Mouse (Mus musculus): ENCODE measurements around the gene Idh3a. TPM values are rescaled to one million over a fixed set of nuclear protein-coding genes. Genes with fewer than 3 reads are reported as not detected.

Idh3a gene
- polyA plus RNA-seq, 1 experiment from 2014 or later, result 104 TPM

DNA sequence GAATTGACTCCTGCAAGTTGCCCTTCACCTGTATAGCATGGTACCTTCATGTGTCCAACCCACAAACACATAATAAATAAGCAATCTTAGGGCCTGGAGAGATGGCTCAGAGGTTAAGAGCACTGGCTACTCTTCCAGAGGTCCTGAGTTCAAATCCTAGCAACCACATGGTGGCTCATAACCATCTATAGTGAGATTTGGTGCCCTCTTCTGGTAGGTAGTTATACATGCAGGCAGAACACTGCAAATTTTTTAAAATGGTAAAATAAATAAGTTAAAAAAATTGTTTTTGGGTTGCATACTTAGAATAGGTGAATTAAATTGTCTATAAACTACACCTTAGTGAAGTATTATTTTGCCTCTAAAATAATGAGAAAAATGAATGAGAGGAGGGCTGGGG lies 44.8 kb downstream of the Idh3a start:
- Histone ChIP-seq H3K9ac (replicated peaks) (no peak overlapping the region), H3K36me3 (no peaks in the 10 kb centered on the region), H3K4me2 (no peak overlapping the region), H3K4me3 (replicated peaks) (no peak overlapping the region), H3K27me3 (no peaks in the 10 kb centered on the region), H3K9me3 (no peaks in the 10 kb centered on the region), H3K27ac (no peak overlapping the region), H3K4me1 (replicated peaks) (no peaks in the 10 kb centered on the region)
- ATAC-seq (ENCODE audit: insufficient number of reproducible peaks, insufficient read depth, low FRiP score, low TSS enrichment, low read depth), result no peak

DNA sequence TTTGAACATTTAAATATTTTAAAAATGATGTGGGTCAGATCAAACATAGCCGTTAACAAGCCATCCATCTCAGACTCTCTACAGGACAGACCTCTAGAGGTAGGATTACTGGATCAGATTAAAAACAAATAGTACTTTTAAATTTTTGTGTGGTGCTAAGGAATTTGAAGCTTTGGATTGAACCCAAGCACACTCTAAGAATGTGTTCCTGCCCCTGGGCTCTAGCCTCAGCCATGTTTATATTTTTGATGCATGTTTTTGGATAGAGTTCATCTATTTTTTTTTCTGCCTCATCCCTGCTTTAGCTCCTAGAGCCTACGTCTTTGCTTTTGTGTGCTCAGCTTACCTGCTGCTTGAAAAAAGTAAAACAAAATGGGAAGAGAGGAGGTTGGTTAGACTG lies 47.3 kb downstream of the Idh3a start:
- H3K4me3 ChIP-seq (replicated peaks), result no peak overlapping the region
- 84% methylated on average over 2 of the region's 2 CpGs for WGBS
- no peaks in the 10 kb centered on the region for H3K9me3 ChIP-seq
- ATAC-seq (ENCODE audit: insufficient number of reproducible peaks, insufficient read depth, low FRiP score, low TSS enrichment, low read depth), result no peak
- H3K36me3 ChIP-seq, result no peaks in the 10 kb centered on the region
- no peak overlapping the region for H3K9ac ChIP-seq (replicated peaks)
- no peaks in the 10 kb centered on the region for H3K27me3 ChIP-seq
- H3K27ac ChIP-seq, result no peak overlapping the region
- no peak overlapping the region for H3K4me2 ChIP-seq
- H3K4me1 ChIP-seq (replicated peaks), result no peaks in the 10 kb centered on the region

DNA sequence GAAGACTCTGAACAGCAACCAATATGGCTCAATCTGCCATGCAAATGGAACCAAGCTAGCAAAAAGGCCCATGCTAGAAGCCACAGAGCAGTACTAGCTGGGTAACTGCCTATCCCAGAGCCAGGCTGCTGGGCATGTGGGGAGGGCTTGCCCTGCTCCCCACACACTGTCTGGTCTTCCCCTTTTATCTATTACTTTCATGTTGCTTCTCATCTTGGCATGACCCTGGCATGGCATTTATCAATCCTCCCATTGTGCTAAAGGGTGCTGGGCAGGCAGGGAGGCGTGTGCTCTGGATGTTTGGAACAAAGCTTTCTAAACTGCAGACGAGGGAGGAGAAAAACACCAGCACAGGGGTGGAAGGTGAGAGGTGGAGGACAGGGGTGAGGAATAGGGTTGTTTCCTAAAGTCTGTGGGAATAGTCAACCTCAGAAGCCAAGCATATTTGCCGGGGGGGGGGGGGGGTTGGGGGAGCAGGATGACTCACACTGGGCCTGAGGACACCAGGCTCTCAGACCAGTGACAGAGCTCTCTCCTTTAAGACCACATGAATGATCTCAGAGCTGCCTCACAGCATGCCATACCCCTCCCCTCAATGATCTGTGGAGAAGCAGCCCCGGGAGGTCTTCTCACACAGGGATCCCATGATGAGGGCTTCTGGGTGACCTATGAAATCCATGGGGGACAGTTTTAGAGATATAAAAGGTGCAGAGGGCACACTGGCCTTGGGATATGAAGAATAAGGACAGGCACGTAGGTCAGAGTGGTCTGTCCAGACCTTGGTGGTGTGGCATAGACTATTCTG lies 51.6 kb downstream of the Idh3a start:
- no peak overlapping the region for H3K9ac ChIP-seq (replicated peaks)
- H3K27me3 ChIP-seq, result no peaks in the 10 kb centered on the region
- no peak overlapping the region for H3K4me3 ChIP-seq (replicated peaks)
- no peaks in the 10 kb centered on the region for H3K36me3 ChIP-seq
- ATAC-seq (ENCODE audit: insufficient number of reproducible peaks, insufficient read depth, low FRiP score, low TSS enrichment, low read depth), result no peak
- no peak overlapping the region for H3K27ac ChIP-seq
- no peaks in the 10 kb centered on the region for H3K9me3 ChIP-seq
- no peaks in the 10 kb centered on the region for H3K4me1 ChIP-seq (replicated peaks)
- no peak overlapping the region for H3K4me2 ChIP-seq
- 62% methylated on average over 5 of the region's 5 CpGs for WGBS

DNA sequence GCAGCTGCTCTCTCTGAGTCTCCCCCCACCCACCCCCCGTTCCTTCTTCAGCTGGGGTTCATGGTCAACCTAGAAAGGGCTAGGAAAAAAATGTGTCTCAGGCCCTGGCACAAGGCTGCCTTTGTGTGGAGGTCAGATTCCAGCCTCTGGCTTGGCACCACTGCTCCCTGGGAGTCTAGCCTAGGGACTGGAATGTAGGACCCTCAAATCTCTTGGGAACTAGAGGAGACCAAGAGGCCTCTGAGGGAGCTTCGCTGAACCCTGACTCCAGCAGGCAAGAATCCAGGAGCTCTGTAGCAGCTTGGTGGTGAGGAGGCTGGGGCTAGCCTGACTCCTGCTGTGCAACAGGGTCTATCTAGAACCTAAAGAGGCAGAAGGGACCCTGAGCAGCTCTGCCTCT lies 53.1 kb downstream of the Idh3a start:
- no peak for ATAC-seq (ENCODE audit: insufficient number of reproducible peaks, insufficient read depth, low FRiP score, low TSS enrichment, low read depth)
- Histone ChIP-seq H3K9ac (replicated peaks) (no peak overlapping the region), H3K27me3 (no peaks in the 10 kb centered on the region), H3K27ac (no peak overlapping the region), H3K4me2 (no peak overlapping the region), H3K4me3 (replicated peaks) (no peak overlapping the region), H3K4me1 (replicated peaks) (no peaks in the 10 kb centered on the region), H3K36me3 (no peaks in the 10 kb centered on the region), H3K9me3 (no peaks in the 10 kb centered on the region)
- WGBS, result 64% methylated on average over 2 of the region's 2 CpGs

DNA sequence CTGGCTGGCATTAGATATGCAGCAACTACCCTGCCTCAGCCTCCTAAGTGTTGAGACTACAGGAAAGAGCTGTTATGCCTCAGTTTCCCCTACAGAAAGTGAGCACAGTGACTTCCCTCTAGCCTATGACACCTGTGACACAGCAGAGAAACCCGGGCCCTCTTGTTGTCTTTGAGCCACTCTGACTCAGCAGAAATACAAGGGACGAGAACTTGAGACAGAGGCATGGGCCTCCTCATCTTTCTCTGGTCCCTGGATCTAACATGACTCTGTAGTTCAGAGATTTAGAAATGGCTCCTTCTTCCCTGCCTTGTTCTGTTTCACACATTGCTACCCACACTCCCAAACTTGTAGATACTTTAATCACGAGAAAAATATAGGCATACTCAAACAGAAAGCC lies 55.4 kb downstream of the Idh3a start:
- 79% methylated on average over 3 of the region's 3 CpGs for WGBS

DNA sequence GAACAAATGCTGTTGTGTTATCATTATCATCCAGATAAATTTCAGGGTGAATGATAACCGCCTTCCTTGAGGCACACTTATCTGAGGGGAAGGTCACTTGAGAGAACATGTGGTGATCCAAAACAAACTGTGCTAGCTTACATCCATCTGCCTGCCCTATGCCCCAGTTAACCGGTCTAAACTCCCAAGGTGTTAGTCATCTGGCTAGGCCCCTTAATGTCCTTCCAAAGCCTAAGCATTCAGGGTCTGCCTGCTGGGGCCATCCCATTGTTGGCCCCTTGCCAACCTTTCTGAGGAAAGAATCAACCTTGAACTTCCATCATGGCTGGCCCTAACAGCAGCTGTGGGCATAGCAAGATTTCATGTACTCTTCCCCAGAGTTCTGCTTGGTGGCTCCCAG lies 56.0 kb downstream of the Idh3a start:
- Histone ChIP-seq H3K4me1 (replicated peaks) (no peaks in the 10 kb centered on the region), H3K9me3 (no peaks in the 10 kb centered on the region), H3K27ac (no peak overlapping the region), H3K9ac (replicated peaks) (no peak overlapping the region), H3K36me3 (no peaks in the 10 kb centered on the region), H3K27me3 (no peaks in the 10 kb centered on the region), H3K4me3 (replicated peaks) (no peak overlapping the region), H3K4me2 (no peak overlapping the region)
- WGBS, result 86% methylated on average over 2 of the region's 2 CpGs
- ATAC-seq (ENCODE audit: insufficient number of reproducible peaks, insufficient read depth, low FRiP score, low TSS enrichment, low read depth), result no peak

More for the DNA sequence above, 55.4 kb downstream of the Idh3a start:
- H3K27me3 ChIP-seq, result no peaks in the 10 kb centered on the region
- H3K9me3 ChIP-seq, result no peaks in the 10 kb centered on the region
- no peak overlapping the region for H3K4me2 ChIP-seq
- H3K9ac ChIP-seq (replicated peaks), result no peak overlapping the region
- ATAC-seq (ENCODE audit: insufficient number of reproducible peaks, insufficient read depth, low FRiP score, low TSS enrichment, low read depth), result no peak
- no peaks in the 10 kb centered on the region for H3K4me1 ChIP-seq (replicated peaks)
- H3K27ac ChIP-seq, result no peak overlapping the region
- no peak overlapping the region for H3K4me3 ChIP-seq (replicated peaks)
- no peaks in the 10 kb centered on the region for H3K36me3 ChIP-seq

DNA sequence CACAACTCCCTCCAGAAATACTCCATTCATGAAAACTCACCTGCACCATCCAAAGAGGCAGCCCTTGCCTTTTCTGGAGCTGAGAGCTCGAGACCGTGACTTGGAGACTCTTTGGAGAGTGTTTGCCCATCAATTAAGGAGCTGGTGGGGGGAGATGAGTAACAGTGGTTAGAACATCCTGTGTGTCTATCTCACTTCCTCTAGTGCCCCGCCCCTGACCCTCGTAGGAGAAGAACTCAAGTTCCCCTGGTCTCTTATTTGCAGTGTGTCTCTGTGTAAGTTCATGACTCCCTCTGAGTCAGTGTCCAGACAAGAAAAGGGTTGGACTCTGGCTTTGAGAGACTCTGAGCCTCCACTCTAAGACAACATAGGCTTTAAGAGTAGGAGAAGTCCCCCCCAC lies 56.4 kb downstream of the Idh3a start:
- no peak overlapping the region for H3K4me2 ChIP-seq
- no peak overlapping the region for H3K9ac ChIP-seq (replicated peaks)
- no peaks in the 10 kb centered on the region for H3K27me3 ChIP-seq
- H3K9me3 ChIP-seq, result no peaks in the 10 kb centered on the region
- H3K4me3 ChIP-seq (replicated peaks), result no peak overlapping the region
- H3K36me3 ChIP-seq, result no peaks in the 10 kb centered on the region
- H3K4me1 ChIP-seq (replicated peaks), result no peaks in the 10 kb centered on the region
- ATAC-seq (ENCODE audit: insufficient number of reproducible peaks, insufficient read depth, low FRiP score, low TSS enrichment, low read depth), result no peak
- WGBS, result 85% methylated on average over 4 of the region's 4 CpGs
- H3K27ac ChIP-seq, result no peak overlapping the region

DNA sequence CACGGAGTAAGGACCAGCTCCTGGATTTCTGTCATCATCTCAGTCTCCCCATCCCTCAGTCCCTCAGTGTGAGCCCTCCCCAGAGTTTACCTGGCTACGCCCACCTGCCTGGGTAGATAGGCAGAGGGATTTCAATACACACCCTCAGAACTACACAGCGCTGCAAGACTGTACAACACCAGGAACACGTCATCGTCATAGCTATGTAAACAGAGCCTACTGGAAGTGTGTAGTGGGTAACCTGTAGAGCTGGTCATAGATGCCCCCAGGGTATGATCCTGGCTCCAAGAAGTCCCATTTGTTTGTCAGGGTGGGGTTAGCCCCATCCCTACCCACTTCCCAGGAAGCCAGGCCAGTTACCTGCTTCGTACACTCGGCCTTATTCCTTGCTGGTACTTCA lies 57.0 kb downstream of the Idh3a start:
- Histone ChIP-seq H3K36me3 (no peaks in the 10 kb centered on the region), H3K27ac (no peak overlapping the region), H3K27me3 (no peaks in the 10 kb centered on the region), H3K9ac (replicated peaks) (no peak overlapping the region), H3K4me2 (no peak overlapping the region), H3K4me3 (replicated peaks) (no peak overlapping the region), H3K4me1 (replicated peaks) (no peaks in the 10 kb centered on the region), H3K9me3 (no peaks in the 10 kb centered on the region)
- WGBS, result 91% methylated on average over 7 of the region's 7 CpGs
- ATAC-seq (ENCODE audit: insufficient number of reproducible peaks, insufficient read depth, low FRiP score, low TSS enrichment, low read depth), result no peak

DNA sequence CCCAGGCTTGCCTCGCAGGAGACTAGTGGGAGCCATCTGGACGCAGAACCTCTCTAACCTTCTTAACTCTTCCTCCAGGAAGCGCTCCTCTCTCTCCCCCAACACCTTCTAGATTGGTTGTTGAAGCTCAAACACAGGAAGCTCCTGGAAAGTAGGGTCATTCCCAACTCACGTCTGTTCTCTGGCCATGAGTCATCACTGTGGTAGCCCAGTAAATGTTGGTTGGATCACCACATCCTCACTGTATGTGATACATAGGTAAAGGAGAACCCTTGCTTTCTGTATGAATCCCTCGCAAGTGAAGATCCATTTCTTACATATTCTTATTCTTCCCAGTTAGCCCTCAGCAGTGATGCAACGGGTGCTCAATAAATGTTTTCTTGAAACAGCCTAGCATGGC lies 59.4 kb downstream of the Idh3a start:
- no peak for ATAC-seq (ENCODE audit: insufficient number of reproducible peaks, insufficient read depth, low FRiP score, low TSS enrichment, low read depth)
- no peak overlapping the region for H3K27ac ChIP-seq
- H3K36me3 ChIP-seq, result no peaks in the 10 kb centered on the region
- WGBS, result 85% methylated on average over 6 of the region's 6 CpGs
- H3K4me1 ChIP-seq (replicated peaks), result no peaks in the 10 kb centered on the region
- no peak overlapping the region for H3K4me2 ChIP-seq
- no peaks in the 10 kb centered on the region for H3K9me3 ChIP-seq
- no peak overlapping the region for H3K9ac ChIP-seq (replicated peaks)
- H3K27me3 ChIP-seq, result no peaks in the 10 kb centered on the region
- H3K4me3 ChIP-seq (replicated peaks), result no peak overlapping the region

DNA sequence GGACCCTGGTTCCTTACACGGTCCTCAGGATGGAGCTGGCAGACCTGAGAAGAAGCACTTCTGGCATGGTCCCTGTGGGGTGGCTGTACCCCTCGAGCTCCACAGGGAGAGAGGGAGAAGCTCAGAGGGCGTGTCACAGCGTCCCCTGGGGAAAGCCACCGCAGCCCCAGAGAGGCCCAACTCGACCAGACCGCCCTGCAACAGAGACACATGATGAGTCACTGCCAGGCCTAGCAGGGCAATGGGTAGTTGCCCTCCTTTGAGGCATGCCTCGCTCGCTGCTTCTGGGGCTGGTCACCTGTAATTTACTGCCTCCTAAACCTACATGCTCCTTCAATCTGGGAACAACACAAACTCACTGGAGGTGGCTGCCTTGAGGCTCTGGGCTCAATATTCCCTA lies 60.1 kb downstream of the Idh3a start:
- 73% methylated on average over 9 of the region's 9 CpGs for WGBS

DNA sequence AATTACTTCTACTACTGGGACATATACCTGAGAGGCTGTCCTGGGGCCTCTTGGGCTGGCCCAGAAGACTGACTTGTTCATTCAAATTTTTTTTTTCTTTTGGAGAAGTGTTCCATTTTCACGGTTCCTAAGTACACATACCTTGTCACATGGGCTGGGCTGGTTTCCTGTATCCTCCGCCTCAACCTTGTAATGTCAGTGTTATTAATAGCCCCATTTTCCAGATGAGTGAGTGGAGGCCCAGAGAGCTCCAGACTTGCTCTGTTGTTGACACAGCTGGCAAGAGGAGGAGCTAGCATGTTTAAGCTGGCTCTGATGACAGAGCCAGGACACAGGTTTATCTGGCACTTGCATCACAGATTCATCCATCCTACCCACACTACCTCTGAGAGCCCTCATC lies 61.3 kb downstream of the Idh3a start:
- H3K4me1 ChIP-seq (replicated peaks), result no peaks in the 10 kb centered on the region
- H3K27me3 ChIP-seq, result no peaks in the 10 kb centered on the region
- no peaks in the 10 kb centered on the region for H3K36me3 ChIP-seq
- no peak overlapping the region for H3K4me3 ChIP-seq (replicated peaks)
- H3K4me2 ChIP-seq, result no peak overlapping the region
- no peaks in the 10 kb centered on the region for H3K9me3 ChIP-seq
- no peak overlapping the region for H3K9ac ChIP-seq (replicated peaks)
- H3K27ac ChIP-seq, result no peak overlapping the region
- no peak for ATAC-seq (ENCODE audit: insufficient number of reproducible peaks, insufficient read depth, low FRiP score, low TSS enrichment, low read depth)
- 73% methylated on average over 2 of the region's 2 CpGs for WGBS

More for the DNA sequence above, 60.1 kb downstream of the Idh3a start:
- no peaks in the 10 kb centered on the region for H3K4me1 ChIP-seq (replicated peaks)
- no peak overlapping the region for H3K9ac ChIP-seq (replicated peaks)
- H3K9me3 ChIP-seq, result no peaks in the 10 kb centered on the region
- H3K4me2 ChIP-seq, result no peak overlapping the region
- H3K4me3 ChIP-seq (replicated peaks), result no peak overlapping the region
- H3K36me3 ChIP-seq, result no peaks in the 10 kb centered on the region
- ATAC-seq (ENCODE audit: insufficient number of reproducible peaks, insufficient read depth, low FRiP score, low TSS enrichment, low read depth), result no peak
- no peaks in the 10 kb centered on the region for H3K27me3 ChIP-seq
- H3K27ac ChIP-seq, result no peak overlapping the region

DNA sequence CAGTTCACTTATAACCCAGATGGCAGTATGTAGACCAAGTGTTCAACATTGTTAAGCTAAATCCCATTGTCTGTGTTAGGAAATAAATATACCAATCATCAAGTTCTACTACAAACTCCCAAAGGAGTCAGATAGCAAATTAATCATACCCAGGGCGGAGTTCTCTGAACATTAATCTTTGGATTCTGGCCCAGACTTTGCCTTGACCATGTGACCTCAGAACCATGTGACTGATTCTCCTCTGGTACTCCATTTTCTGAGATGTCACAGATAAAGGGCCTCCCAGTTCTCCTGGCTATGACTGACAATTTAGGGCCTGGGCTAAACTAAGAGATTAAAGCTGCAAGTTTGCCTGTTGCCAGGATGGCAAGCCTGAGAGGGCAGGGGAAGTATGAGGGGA lies 63.2 kb downstream of the Idh3a start:
- WGBS, result 91% methylated on average over 1 of the region's 1 CpGs
- no peak overlapping the region for H3K9ac ChIP-seq (replicated peaks)
- ATAC-seq (ENCODE audit: insufficient number of reproducible peaks, insufficient read depth, low FRiP score, low TSS enrichment, low read depth), result no peak
- no peaks in the 10 kb centered on the region for H3K4me1 ChIP-seq (replicated peaks)
- no peaks in the 10 kb centered on the region for H3K9me3 ChIP-seq
- H3K36me3 ChIP-seq, result no peaks in the 10 kb centered on the region
- no peak overlapping the region for H3K27ac ChIP-seq
- no peak overlapping the region for H3K4me3 ChIP-seq (replicated peaks)
- no peak overlapping the region for H3K4me2 ChIP-seq
- H3K27me3 ChIP-seq, result no peaks in the 10 kb centered on the region
